Mouse (Mus musculus): ENCODE measurements at regions not wholly inside any gene's neighbourhood (a gene's known extent, or its start where the extent isn't known, plus 50 kb on each side); places are given as distances from the start of the nearest gene placed in this dataset.

DNA sequence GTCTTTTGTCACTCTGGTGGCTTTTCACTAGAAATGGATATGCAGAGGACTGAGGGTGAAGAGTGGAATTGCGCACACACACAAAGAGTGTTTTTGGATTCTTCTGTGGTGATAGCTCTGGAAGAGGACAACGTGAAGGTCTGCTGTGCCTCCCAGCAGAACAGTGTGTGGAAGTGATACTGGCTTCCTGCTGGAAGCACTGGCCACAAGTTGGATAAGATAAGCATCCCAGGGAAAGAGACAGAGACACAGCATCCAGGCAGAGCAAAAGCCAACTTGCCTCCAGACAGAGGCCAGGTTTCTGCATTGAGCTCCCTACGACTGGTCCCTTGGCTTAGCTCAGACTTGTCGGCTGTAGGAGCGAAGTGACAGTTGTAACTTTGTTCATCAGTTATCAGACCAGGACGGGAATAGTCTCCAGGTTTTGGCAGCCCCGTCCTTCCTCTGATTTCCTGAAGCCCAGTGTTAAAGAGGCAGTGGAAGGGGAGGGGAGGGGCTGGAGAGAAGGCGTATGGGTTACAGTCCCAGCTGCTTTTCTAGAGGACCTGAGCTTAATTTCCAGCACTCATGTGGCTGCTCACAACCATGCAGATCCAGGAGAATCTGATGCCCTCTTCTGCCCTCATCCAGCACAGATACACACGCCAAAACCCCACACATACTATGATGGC is 89.2 kb downstream of the Tmem170b start:
- Histone ChIP-seq H3K9me3 (replicated peaks; ENCODE audit: control insufficient read depth, low read length) (no peaks in the 10 kb centered on the region), H3K4me1 (ENCODE audit: control insufficient read depth, insufficient read depth, low read length) (peaks cover 8% of the 10 kb centered on the region; the same call in 1 of the 2 replicates), H3K27ac (ENCODE audit: low read length) (peak overlapping the region; percentile 58), H3K36me3 (ENCODE audit: control insufficient read depth, insufficient read depth) (no peaks in the 10 kb centered on the region), H3K27me3 (ENCODE audit: control insufficient read depth, insufficient read depth, low read length) (no peaks in the 10 kb centered on the region), H3K9ac (ENCODE audit: low read length) (no peak overlapping the region), H3K4me3 (ENCODE audit: low read length) (no peak overlapping the region), H3K4me2 (ENCODE audit: low read depth, low read length) (no peak overlapping the region)
- 30% methylated on average over 9 of the region's 9 CpGs for WGBS
- peak; percentile 81 for ATAC-seq (replicated peaks; ENCODE audit: extremely low read depth, insufficient read depth, low FRiP score)

- peaks cover 13% of the 10 kb centered on the region; the same call in 1 of the 2 replicates for H3K4me1 ChIP-seq (ENCODE audit: control insufficient read depth, insufficient read depth, low read length)
- no peak overlapping the region for H3K9ac ChIP-seq (ENCODE audit: low read length)
- H3K27ac ChIP-seq (ENCODE audit: low read length), result no peak overlapping the region
- no peak for ATAC-seq (replicated peaks; ENCODE audit: extremely low read depth, insufficient read depth, low FRiP score)
- no peaks in the 10 kb centered on the region for H3K9me3 ChIP-seq (replicated peaks; ENCODE audit: control insufficient read depth, low read length)
- H3K27me3 ChIP-seq (ENCODE audit: control insufficient read depth, insufficient read depth, low read length), result no peaks in the 10 kb centered on the region
- H3K36me3 ChIP-seq (ENCODE audit: control insufficient read depth, insufficient read depth), result no peaks in the 10 kb centered on the region
- no peak overlapping the region for H3K4me3 ChIP-seq (ENCODE audit: low read length)
- no peak overlapping the region for H3K4me2 ChIP-seq (ENCODE audit: low read depth, low read length)
- 74% methylated on average over 7 of the region's 7 CpGs for WGBS
These were observed 91.2 kb downstream of the Tmem170b start for GRCm38 (mm10) chr13:41696767-41697445.

- 42% methylated on average over 3 of the region's 3 CpGs for WGBS
- peak overlapping the region; percentile 33; the same call in 1 of the 2 replicates for H3K27ac ChIP-seq (ENCODE audit: low read length)
These were observed 95.6 kb downstream of the Tmem170b start for GRCm38 (mm10) chr13:41701345-41701744.

DNA sequence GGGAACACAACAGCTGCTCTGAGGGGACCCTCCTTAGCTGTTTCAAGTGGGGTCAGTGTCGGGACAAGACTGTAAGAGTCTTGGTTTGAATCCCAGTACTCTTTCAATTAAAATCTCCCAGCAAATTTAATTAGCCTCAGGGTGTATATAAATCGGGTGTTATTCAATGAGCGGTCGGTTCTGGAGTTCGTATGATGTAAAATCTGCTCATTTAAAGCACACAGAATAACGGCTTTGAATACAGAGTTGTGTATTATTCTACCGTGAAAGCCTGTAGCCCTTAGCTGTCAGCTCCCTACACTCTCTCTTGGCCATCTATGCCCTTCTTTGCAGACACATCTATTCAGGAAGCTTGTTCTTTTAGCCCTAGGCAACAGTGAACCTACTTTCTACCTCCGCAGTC is 96.1 kb downstream of the Tmem170b start:
- H3K9ac ChIP-seq (ENCODE audit: low read length), result no peak overlapping the region
- H3K27me3 ChIP-seq (ENCODE audit: control insufficient read depth, insufficient read depth, low read length), result no peaks in the 10 kb centered on the region
- H3K4me3 ChIP-seq (ENCODE audit: low read length), result no peak overlapping the region
- no peaks in the 10 kb centered on the region for H3K36me3 ChIP-seq (ENCODE audit: control insufficient read depth, insufficient read depth)
- H3K27ac ChIP-seq (ENCODE audit: low read length), result peak overlapping the region; percentile 12; the same call in 1 of the 2 replicates
- H3K4me2 ChIP-seq (ENCODE audit: low read depth, low read length), result no peak overlapping the region
- 82% methylated on average over 8 of the region's 8 CpGs for WGBS
- H3K4me1 ChIP-seq (ENCODE audit: control insufficient read depth, insufficient read depth, low read length), result peaks cover 23% of the 10 kb centered on the region
- H3K9me3 ChIP-seq (replicated peaks; ENCODE audit: control insufficient read depth, low read length), result no peaks in the 10 kb centered on the region
- no peak for ATAC-seq (replicated peaks; ENCODE audit: extremely low read depth, insufficient read depth, low FRiP score)

More at GRCm38 (mm10) chr13:41701345-41701744, 95.6 kb downstream of the Tmem170b start:
- no peak overlapping the region for H3K9ac ChIP-seq (ENCODE audit: low read length)
- H3K4me3 ChIP-seq (ENCODE audit: low read length), result no peak overlapping the region
- H3K36me3 ChIP-seq (ENCODE audit: control insufficient read depth, insufficient read depth), result no peaks in the 10 kb centered on the region
- H3K4me2 ChIP-seq (ENCODE audit: low read depth, low read length), result no peak overlapping the region
- no peaks in the 10 kb centered on the region for H3K27me3 ChIP-seq (ENCODE audit: control insufficient read depth, insufficient read depth, low read length)
- no peak for ATAC-seq (replicated peaks; ENCODE audit: extremely low read depth, insufficient read depth, low FRiP score)
- H3K9me3 ChIP-seq (replicated peaks; ENCODE audit: control insufficient read depth, low read length), result no peaks in the 10 kb centered on the region
- H3K4me1 ChIP-seq (ENCODE audit: control insufficient read depth, insufficient read depth, low read length), result peaks cover 23% of the 10 kb centered on the region

GRCm38 (mm10) chr13:41703196-41703595 is 97.5 kb downstream of the Tmem170b start:
- Histone ChIP-seq H3K4me2 (ENCODE audit: low read depth, low read length) (no peak overlapping the region), H3K27ac (ENCODE audit: low read length) (peak overlapping the region; percentile 76), H3K4me1 (ENCODE audit: control insufficient read depth, insufficient read depth, low read length) (peaks cover 34% of the 10 kb centered on the region), H3K9me3 (replicated peaks; ENCODE audit: control insufficient read depth, low read length) (no peaks in the 10 kb centered on the region), H3K27me3 (ENCODE audit: control insufficient read depth, insufficient read depth, low read length) (no peaks in the 10 kb centered on the region), H3K4me3 (ENCODE audit: low read length) (no peak overlapping the region), H3K9ac (ENCODE audit: low read length) (no peak overlapping the region), H3K36me3 (ENCODE audit: control insufficient read depth, insufficient read depth) (no peaks in the 10 kb centered on the region)
- ATAC-seq (replicated peaks; ENCODE audit: extremely low read depth, insufficient read depth, low FRiP score), result 0 out of 2 replicates have a peak, but pooled peaks have one; percentile 15
- WGBS, result 63% methylated on average over 2 of the region's 2 CpGs

- no peaks in the 10 kb centered on the region for H3K9me3 ChIP-seq (replicated peaks; ENCODE audit: control insufficient read depth, low read length)
- H3K4me2 ChIP-seq (ENCODE audit: low read depth, low read length), result no peak overlapping the region
- peak overlapping the region; percentile 76 for H3K27ac ChIP-seq (ENCODE audit: low read length)
- H3K4me1 ChIP-seq (ENCODE audit: control insufficient read depth, insufficient read depth, low read length), result peaks cover 34% of the 10 kb centered on the region
- ATAC-seq (replicated peaks; ENCODE audit: extremely low read depth, insufficient read depth, low FRiP score), result peak; percentile 63
- no peak overlapping the region for H3K9ac ChIP-seq (ENCODE audit: low read length)
- H3K4me3 ChIP-seq (ENCODE audit: low read length), result no peak overlapping the region
- H3K27me3 ChIP-seq (ENCODE audit: control insufficient read depth, insufficient read depth, low read length), result no peaks in the 10 kb centered on the region
- 58% methylated on average over 8 of the region's 8 CpGs for WGBS
- H3K36me3 ChIP-seq (ENCODE audit: control insufficient read depth, insufficient read depth), result no peaks in the 10 kb centered on the region
These were observed 97.9 kb downstream of the Tmem170b start for GRCm38 (mm10) chr13:41703618-41704017.

DNA sequence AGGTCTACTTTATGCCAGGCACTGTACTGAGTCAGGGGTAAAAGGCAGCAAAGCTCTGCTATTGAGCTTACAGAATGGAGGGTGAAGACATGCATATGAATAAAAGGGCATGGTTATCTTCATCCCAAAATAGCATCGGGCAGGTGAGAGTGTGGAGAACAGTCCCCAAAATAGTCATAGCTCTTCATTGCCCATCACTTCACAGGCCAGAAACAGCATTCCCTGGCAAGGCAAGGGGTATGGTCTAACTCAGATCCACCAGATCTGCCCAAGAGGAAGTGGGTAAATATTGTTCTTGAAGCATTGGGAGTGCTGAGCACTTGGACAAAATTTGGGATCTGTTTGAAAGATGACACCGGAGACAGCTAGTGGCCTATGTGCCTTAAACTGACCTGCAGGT is 99.1 kb downstream of the Tmem170b start:
- no peaks in the 10 kb centered on the region for H3K27me3 ChIP-seq (ENCODE audit: control insufficient read depth, insufficient read depth, low read length)
- no peaks in the 10 kb centered on the region for H3K9me3 ChIP-seq (replicated peaks; ENCODE audit: control insufficient read depth, low read length)
- H3K4me2 ChIP-seq (ENCODE audit: low read depth, low read length), result no peak overlapping the region
- H3K4me3 ChIP-seq (ENCODE audit: low read length), result no peak overlapping the region
- ATAC-seq (replicated peaks; ENCODE audit: extremely low read depth, insufficient read depth, low FRiP score), result no peak
- peak overlapping the region; percentile 64 for H3K27ac ChIP-seq (ENCODE audit: low read length)
- WGBS, result 75% methylated on average over 2 of the region's 2 CpGs
- H3K9ac ChIP-seq (ENCODE audit: low read length), result no peak overlapping the region
- peaks cover 34% of the 10 kb centered on the region for H3K4me1 ChIP-seq (ENCODE audit: control insufficient read depth, insufficient read depth, low read length)
- H3K36me3 ChIP-seq (ENCODE audit: control insufficient read depth, insufficient read depth), result no peaks in the 10 kb centered on the region

GRCm38 (mm10) chr13:41705636-41706035 is 99.9 kb downstream of the Tmem170b start:
- WGBS, result 21% methylated on average over 4 of the region's 4 CpGs
- Histone ChIP-seq H3K4me1 (ENCODE audit: control insufficient read depth, insufficient read depth, low read length) (peaks cover 34% of the 10 kb centered on the region), H3K4me3 (ENCODE audit: low read length) (no peak overlapping the region)

GRCm38 (mm10) chr13:41707811-41708210 is 102.1 kb downstream of the Tmem170b start:
- WGBS, result 26% methylated on average over 7 of the region's 7 CpGs
- Histone ChIP-seq H3K9me3 (replicated peaks; ENCODE audit: control insufficient read depth, low read length) (no peaks in the 10 kb centered on the region), H3K4me1 (ENCODE audit: control insufficient read depth, insufficient read depth, low read length) (peaks cover 30% of the 10 kb centered on the region), H3K4me3 (ENCODE audit: low read length) (no peak overlapping the region), H3K27me3 (ENCODE audit: control insufficient read depth, insufficient read depth, low read length) (no peaks in the 10 kb centered on the region), H3K4me2 (ENCODE audit: low read depth, low read length) (no peak overlapping the region), H3K27ac (ENCODE audit: low read length) (peak overlapping the region; percentile 49), H3K9ac (ENCODE audit: low read length) (no peak overlapping the region), H3K36me3 (ENCODE audit: control insufficient read depth, insufficient read depth) (no peaks in the 10 kb centered on the region)
- no peak for ATAC-seq (replicated peaks; ENCODE audit: extremely low read depth, insufficient read depth, low FRiP score)

More at GRCm38 (mm10) chr13:41705636-41706035, 99.9 kb downstream of the Tmem170b start:
- peak overlapping the region; percentile 64 for H3K27ac ChIP-seq (ENCODE audit: low read length)
- no peak overlapping the region for H3K9ac ChIP-seq (ENCODE audit: low read length)
- H3K9me3 ChIP-seq (replicated peaks; ENCODE audit: control insufficient read depth, low read length), result no peaks in the 10 kb centered on the region
- ATAC-seq (replicated peaks; ENCODE audit: extremely low read depth, insufficient read depth, low FRiP score), result peak; percentile 24; the same call in 1 of the 2 replicates
- H3K4me2 ChIP-seq (ENCODE audit: low read depth, low read length), result no peak overlapping the region
- no peaks in the 10 kb centered on the region for H3K27me3 ChIP-seq (ENCODE audit: control insufficient read depth, insufficient read depth, low read length)
- no peaks in the 10 kb centered on the region for H3K36me3 ChIP-seq (ENCODE audit: control insufficient read depth, insufficient read depth)

All from heart, embryonic 16.5 days (tissue).